In the genomic region with DNA sequence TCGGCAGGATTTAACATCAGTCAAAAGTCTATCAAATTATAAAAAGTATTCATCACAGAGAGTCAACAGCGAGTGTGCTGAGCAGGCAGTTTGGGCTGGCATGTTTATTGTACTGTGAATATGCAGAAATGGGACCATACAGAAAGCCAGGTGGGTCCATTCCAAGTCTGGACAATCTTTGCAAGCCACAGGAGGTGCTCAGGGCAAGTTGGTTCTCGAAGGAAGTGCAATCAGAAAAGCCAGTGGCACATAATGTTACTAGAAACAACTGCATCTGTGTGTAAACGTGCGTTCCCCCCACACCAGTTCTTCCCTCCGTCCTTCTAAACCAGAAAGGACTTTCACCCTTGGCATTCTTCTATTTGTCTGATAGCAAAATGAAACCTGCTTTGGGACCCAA, we compare ENCODE assay signal across 15 mouse cellular contexts.
A peak's percentile ranks its signal among the peaks of the same experiment; 100 is the strongest.
DNase-seq lines count a peak whose midpoint lies in the region; ATAC-seq and TF ChIP-seq lines count a peak whose summit lies in the region.
"Had no signal": no experiment of that assay in that cellular context is flagged by ENCODE, and none has a peak within 500 bp of the region (broad histone marks: within the 10 kb centered on the region; RNA-seq: fewer than 3 reads in every experiment).

No protein-coding gene starts in this region.

- H3K27ac ChIP-seq in embryonic facial prominence, embryonic 14.5 days (replicated peaks; ENCODE audit: low read depth, low read length) = peak overlapping the region; percentile 39; the same call in 1 of the 2 replicates
- H3K27ac ChIP-seq in embryonic facial prominence, embryonic 10.5 days (replicated peaks) = no peak overlapping the region
- H3K27ac ChIP-seq in lung, postnatal 0 days (ENCODE audit: low read length) = peak overlapping the region; percentile 21; the same call in 1 of the 2 replicates
- peak overlapping the region; percentile 66 for H3K27ac ChIP-seq in embryonic facial prominence, embryonic 15.5 days (replicated peaks)
- no peak overlapping the region for H3K27ac ChIP-seq in intestine, embryonic 16.5 days (ENCODE audit: low read length)
- H3K27ac ChIP-seq: forebrain, embryonic 12.5 days; heart, embryonic 13.5 days; hindbrain, embryonic 15.5 days had no signal

- no peak overlapping the region for H3K4me3 ChIP-seq in embryonic facial prominence, embryonic 14.5 days (ENCODE audit: low read depth, low read length)
- no peak overlapping the region for H3K4me3 ChIP-seq in embryonic facial prominence, embryonic 10.5 days
- H3K4me3 ChIP-seq in lung, postnatal 0 days (ENCODE audit: low read depth, low read length) = no peak overlapping the region
- no peak overlapping the region for H3K4me3 ChIP-seq in embryonic facial prominence, embryonic 15.5 days (replicated peaks)
- H3K4me3 ChIP-seq in intestine, embryonic 16.5 days (ENCODE audit: low read length) = no peak overlapping the region
- H3K4me3 ChIP-seq: forebrain, embryonic 12.5 days; heart, embryonic 13.5 days; hindbrain, embryonic 15.5 days had no signal

- DNase-seq in embryonic facial prominence, embryonic 14.5 days (ENCODE audit: low spot score) = no peak
- no peak for DNase-seq in embryonic facial prominence, embryonic 10.5 days (ENCODE audit: low spot score)
- no peak for DNase-seq in lung, postnatal 0 days (ENCODE audit: low spot score)
- no peak for DNase-seq in lung, adult 18-20 months
- DNase-seq: cerebellum, adult 11 months; cerebellum, adult 9-10 months; cerebellum, postnatal 36 days; gastrocnemius, postnatal 25 days; heart, postnatal 36 days had no signal

- no peak for TF ChIP-seq EP300 in lung, postnatal 0 days (IDR thresholded peaks at IDR 0.05)

- ATAC-seq in embryonic facial prominence, embryonic 14.5 days (ENCODE audit: low read depth) = no peak
- ATAC-seq in lung, postnatal 0 days = no peak
- ATAC-seq in embryonic facial prominence, embryonic 15.5 days (ENCODE audit: insufficient number of reproducible peaks, low FRiP score, low TSS enrichment, low read depth) = no peak
- no peak for ATAC-seq in intestine, embryonic 16.5 days
- ATAC-seq: forebrain, embryonic 16.5 days had no signal

- H3K4me2 ChIP-seq in embryonic facial prominence, embryonic 14.5 days (ENCODE audit: low read depth, low read length) = no peak overlapping the region
- H3K4me2 ChIP-seq in lung, postnatal 0 days (replicated peaks; ENCODE audit: low read depth, low read length) = no peak overlapping the region
- 0 out of 2 replicates have a peak overlapping the region, but pooled peaks have one; percentile 15 for H3K4me2 ChIP-seq in embryonic facial prominence, embryonic 15.5 days (replicated peaks)
- H3K4me2 ChIP-seq in intestine, embryonic 16.5 days (ENCODE audit: low read depth, low read length) = no peak overlapping the region
- H3K4me2 ChIP-seq: forebrain, embryonic 12.5 days; heart, embryonic 13.5 days; hindbrain, embryonic 15.5 days had no signal

- no peak for TF ChIP-seq CTCF in lung, postnatal 0 days (IDR thresholded peaks at IDR 0.05)

- no peaks in the 10 kb centered on the region for H3K27me3 ChIP-seq in embryonic facial prominence, embryonic 14.5 days (replicated peaks; ENCODE audit: control insufficient read depth, insufficient read depth, low read length)
- no peaks in the 10 kb centered on the region for H3K27me3 ChIP-seq in embryonic facial prominence, embryonic 10.5 days (replicated peaks; ENCODE audit: low read depth, poor library complexity, severe bottlenecking)
- no peaks in the 10 kb centered on the region for H3K27me3 ChIP-seq in lung, postnatal 0 days (replicated peaks; ENCODE audit: insufficient read depth, low read length)
- H3K27me3 ChIP-seq in embryonic facial prominence, embryonic 15.5 days = no peaks in the 10 kb centered on the region
- no peaks in the 10 kb centered on the region for H3K27me3 ChIP-seq in intestine, embryonic 16.5 days (replicated peaks; ENCODE audit: control insufficient read depth, insufficient read depth, low read length)
- H3K27me3 ChIP-seq: forebrain, embryonic 12.5 days; heart, embryonic 13.5 days; hindbrain, embryonic 15.5 days had no signal

- whole genome bisulfite sequencing in embryonic facial prominence, embryonic 14.5 days = 52% methylated on average over 6 of the region's 6 CpGs
- WGBS in embryonic facial prominence, embryonic 10.5 days = 85% methylated on average over 6 of the region's 6 CpGs
- WGBS in lung, postnatal 0 days = 54% methylated on average over 6 of the region's 6 CpGs
- 53% methylated on average over 6 of the region's 6 CpGs for WGBS in embryonic facial prominence, embryonic 15.5 days
- 79% methylated on average over 6 of the region's 6 CpGs for WGBS in intestine, embryonic 16.5 days

- no peaks in the 10 kb centered on the region for H3K9me3 ChIP-seq in embryonic facial prominence, embryonic 14.5 days (ENCODE audit: control insufficient read depth, low read length)
- H3K9me3 ChIP-seq in embryonic facial prominence, embryonic 10.5 days = no peaks in the 10 kb centered on the region
- no peaks in the 10 kb centered on the region for H3K9me3 ChIP-seq in lung, postnatal 0 days (ENCODE audit: low read length)
- no peaks in the 10 kb centered on the region for H3K9me3 ChIP-seq in embryonic facial prominence, embryonic 15.5 days (replicated peaks)
- H3K9me3 ChIP-seq in intestine, embryonic 16.5 days (ENCODE audit: control insufficient read depth, low read length) = no peaks in the 10 kb centered on the region
- H3K9me3 ChIP-seq: forebrain, embryonic 12.5 days; heart, embryonic 13.5 days; hindbrain, embryonic 15.5 days had no signal

- peaks cover 17% of the 10 kb centered on the region for H3K4me1 ChIP-seq in embryonic facial prominence, embryonic 14.5 days (ENCODE audit: control insufficient read depth, insufficient read depth, low read length)
- H3K4me1 ChIP-seq in embryonic facial prominence, embryonic 10.5 days = peaks cover 12% of the 10 kb centered on the region
- no peaks in the 10 kb centered on the region; the same call in 1 of the 2 replicates for H3K4me1 ChIP-seq in lung, postnatal 0 days (ENCODE audit: insufficient read depth, low read depth, low read length)
- peaks cover 15% of the 10 kb centered on the region; the same call in 1 of the 2 replicates for H3K4me1 ChIP-seq in embryonic facial prominence, embryonic 15.5 days
- no peaks in the 10 kb centered on the region for H3K4me1 ChIP-seq in intestine, embryonic 16.5 days (ENCODE audit: control insufficient read depth, insufficient read depth, low read length)

- H3K36me3 ChIP-seq in embryonic facial prominence, embryonic 14.5 days (ENCODE audit: control insufficient read depth, insufficient read depth, low read length) = no peaks in the 10 kb centered on the region
- no peaks in the 10 kb centered on the region for H3K36me3 ChIP-seq in embryonic facial prominence, embryonic 10.5 days (replicated peaks)
- no peaks in the 10 kb centered on the region for H3K36me3 ChIP-seq in lung, postnatal 0 days (ENCODE audit: insufficient read depth, low read length)
- no peaks in the 10 kb centered on the region for H3K36me3 ChIP-seq in embryonic facial prominence, embryonic 15.5 days
- no peaks in the 10 kb centered on the region for H3K36me3 ChIP-seq in intestine, embryonic 16.5 days (ENCODE audit: control insufficient read depth, insufficient read depth, low read length)
- H3K36me3 ChIP-seq: forebrain, embryonic 12.5 days; heart, embryonic 13.5 days; hindbrain, embryonic 15.5 days had no signal

- H3K9ac ChIP-seq in embryonic facial prominence, embryonic 14.5 days (ENCODE audit: low read depth, low read length) = no peak overlapping the region
- H3K9ac ChIP-seq in lung, postnatal 0 days (replicated peaks; ENCODE audit: low read depth) = no peak overlapping the region
- H3K9ac ChIP-seq in embryonic facial prominence, embryonic 15.5 days = no peak overlapping the region
- no peak overlapping the region for H3K9ac ChIP-seq in intestine, embryonic 16.5 days (ENCODE audit: low read depth, low read length)
- H3K9ac ChIP-seq: forebrain, embryonic 12.5 days; heart, embryonic 13.5 days; hindbrain, embryonic 15.5 days had no signal

Comparison
In these comparisons a context has a peak if more than half of its experiments do, and no peak if none do; other contexts are left out.
1. H3K27ac ChIP-seq: peak in embryonic facial prominence, embryonic 14.5 days (single experiment), lung, postnatal 0 days (single experiment) and embryonic facial prominence, embryonic 15.5 days (single experiment); none in embryonic facial prominence, embryonic 10.5 days (single experiment) and intestine, embryonic 16.5 days (single experiment).